Mouse (Mus musculus): ENCODE data around the gene Clta.

Gene Clta

DNA sequence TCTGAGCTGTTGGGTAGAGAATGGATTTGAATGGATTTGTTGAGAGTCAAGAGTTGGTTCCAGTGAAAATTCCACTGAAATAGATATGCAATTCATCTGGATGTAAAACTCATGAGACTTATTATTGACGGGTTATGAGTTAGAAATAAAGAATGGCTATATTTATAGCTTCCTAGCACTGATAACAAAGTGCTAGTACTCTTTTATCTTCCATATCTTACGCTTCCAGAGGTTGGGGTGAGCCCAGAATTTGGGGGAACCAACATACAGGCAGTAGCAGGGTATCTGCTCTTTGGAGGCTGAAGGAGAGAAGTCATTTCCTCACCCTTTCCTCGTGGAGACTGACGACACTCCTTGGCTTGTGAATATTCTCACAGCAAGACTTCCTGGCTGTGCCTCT, 70.2 kb downstream of the Clta start:
- no peak for DNase-seq

DNA sequence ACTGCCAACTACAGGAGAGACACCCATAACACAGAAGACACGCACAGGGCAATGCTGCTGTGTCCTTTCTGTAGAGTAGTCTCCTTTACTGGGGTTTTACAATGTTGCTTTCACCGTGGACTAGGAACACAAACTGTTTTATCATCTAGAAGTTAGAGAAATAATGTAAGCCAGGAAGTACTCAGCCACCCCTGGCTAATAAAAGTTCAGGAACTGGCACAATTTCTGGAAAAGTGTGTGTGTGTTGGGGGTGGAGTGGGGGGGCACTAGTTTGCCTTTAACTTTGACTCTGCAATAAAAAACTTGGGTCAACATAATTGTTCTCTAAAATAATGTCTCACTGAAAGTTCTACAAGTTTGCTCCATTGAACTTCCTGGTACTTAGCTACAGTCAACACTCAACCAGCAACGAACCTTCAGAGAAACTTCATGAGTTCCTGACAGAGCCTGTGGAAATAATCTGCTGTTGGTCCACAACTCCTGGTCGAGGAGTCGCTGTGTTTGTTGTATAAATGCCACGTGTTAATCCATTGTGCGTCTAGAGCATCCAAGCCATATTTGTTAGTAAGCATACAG, 74.2 kb downstream of the Clta start:
- DNase-seq: no peak
